Mouse (Mus musculus): ENCODE measurements around the gene Gm15517.
"Not testable (repeated sequence)": the region's sequence is repeated elsewhere in the genome, so short reads cannot be mapped to it uniquely, and the experiment has no call there.

Gm15517 gene

DNA sequence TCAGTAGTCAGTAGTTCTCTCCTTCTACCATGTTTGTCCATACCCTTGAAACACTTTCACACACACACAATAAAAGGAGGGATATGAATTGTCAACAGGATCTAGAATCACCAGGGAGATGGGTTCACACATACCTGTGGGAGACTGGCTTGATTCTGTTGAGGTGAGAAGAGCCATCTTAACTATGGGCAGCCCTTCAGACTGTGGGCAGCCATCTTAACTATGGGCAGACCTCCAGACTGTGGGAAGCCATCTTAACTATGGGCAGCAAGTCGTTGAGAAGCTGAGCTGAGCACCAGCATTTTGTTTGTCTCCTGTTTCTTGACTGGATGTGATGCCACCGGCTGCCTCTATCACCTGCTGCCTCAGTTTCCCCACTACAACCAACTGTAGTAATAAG is 10.1 kb downstream of the Gm15517 start:
- no peak for DNase-seq

GRCm38 (mm10) chr7:44272546-44272945 is 11.3 kb downstream of the Gm15517 start:
- DNase-seq = no peak

GRCm38 (mm10) chr7:44273446-44273845 is 12.2 kb downstream of the Gm15517 start:
- DNase-seq = no peak

DNA sequence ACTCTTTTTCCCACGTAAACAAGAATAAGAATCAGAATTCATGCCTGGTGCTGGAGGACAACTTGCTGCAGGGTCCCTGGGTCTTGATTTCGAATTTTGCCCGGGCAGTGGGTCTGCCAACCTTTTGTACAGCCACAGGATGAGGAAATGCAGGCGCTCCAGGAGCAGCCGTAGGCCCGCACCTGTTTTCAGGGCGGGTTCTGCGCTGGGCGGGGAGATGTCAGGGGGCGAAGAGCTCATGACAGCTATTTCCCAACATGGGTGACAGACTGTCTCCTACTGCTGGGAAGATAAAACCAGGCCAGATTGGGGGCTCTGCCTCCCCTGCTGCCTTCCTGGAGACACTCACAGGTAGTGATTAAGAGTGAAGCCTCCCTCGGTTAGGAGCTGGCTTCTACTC is 12.8 kb downstream of the Gm15517 start:
- DNase-seq = no peak

DNA sequence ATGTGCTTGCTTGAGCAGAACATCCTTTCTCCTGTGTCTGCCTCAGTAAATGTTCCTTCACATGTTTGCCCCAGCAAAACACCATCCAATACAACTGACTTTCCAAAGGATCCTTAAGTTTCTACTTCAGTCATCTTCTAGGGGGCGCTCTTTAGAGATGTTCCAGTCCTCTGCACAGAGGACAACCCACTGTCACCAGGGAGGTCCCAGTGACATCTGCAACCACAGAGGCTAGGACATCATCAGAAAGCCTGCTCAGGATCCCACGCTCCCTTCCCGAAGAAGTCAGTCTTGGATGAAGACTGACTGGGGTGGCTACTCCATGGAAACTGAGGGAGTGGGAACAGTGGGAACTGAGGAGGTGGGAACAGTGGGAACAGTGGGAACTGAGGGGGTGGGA is 14.3 kb downstream of the Gm15517 start:
- no peak for DNase-seq

DNA sequence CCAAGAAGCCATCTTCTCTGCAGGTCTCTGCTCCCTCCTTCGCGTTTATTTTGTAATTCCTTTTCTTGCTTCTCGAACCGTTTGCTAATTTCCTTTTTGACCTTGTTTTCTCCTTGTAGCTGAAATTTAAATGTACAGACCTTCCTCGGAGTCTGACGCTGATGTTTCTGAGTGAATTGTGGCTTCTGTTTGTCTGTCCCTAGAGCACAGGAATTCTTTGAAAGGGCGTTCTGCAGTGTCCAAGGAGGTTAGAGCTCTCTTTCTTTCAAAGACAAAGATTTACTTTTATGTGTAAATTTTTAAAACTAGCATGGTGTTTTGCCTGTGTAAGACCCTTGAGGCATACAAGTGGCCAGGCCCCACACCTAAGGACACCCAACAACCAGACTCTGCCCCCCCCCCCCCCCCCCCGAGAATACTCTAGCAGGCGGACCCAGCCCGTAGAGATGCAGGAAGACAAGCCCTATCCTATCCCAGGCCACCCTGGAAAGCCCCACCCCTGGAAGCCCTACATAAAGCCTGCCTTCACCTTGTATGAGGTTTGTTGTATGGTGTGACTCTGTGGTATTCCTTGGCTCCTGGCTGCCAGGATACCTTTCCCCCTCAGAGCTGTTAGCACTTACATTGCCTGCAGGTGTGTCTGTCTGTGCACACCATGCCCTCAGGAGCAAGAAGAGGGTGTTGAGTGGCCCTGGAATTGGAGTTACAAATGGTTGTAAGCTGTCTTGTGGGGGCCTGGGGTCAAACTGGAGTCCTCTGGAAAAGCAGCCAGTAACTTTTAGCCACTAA is 15.4 kb downstream of the Gm15517 start:
- DNase-seq = no peak

- DNase-seq = peak; percentile 73
These were observed 16.0 kb downstream of the Gm15517 start for GRCm38 (mm10) chr7:44277250-44277622.

GRCm38 (mm10) chr7:44280959-44281358 is 19.7 kb downstream of the Gm15517 start:
- no peak for DNase-seq

- no peak for DNase-seq
These were observed 20.3 kb downstream of the Gm15517 start for GRCm38 (mm10) chr7:44281586-44281985.

DNA sequence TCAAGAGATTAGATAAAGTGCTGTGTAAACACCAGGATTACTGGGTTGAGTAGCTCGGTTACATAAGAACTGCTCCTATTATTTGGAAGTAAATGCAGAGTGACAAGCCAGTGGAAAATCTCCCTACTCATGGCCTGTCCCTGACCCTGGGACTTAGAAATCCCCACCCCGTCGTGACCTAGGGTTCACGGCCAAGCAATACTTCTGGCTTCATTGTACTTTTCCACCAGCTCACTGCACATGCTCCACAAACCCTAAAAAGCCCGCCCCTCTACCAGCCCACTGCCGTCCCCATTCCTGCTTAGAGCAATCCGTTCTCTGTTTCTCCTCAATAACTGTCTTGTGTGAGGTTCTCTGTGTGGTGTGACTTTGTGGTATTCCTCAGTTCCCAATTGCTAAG is 26.5 kb downstream of the Gm15517 start:
- no peak for DNase-seq

DNA sequence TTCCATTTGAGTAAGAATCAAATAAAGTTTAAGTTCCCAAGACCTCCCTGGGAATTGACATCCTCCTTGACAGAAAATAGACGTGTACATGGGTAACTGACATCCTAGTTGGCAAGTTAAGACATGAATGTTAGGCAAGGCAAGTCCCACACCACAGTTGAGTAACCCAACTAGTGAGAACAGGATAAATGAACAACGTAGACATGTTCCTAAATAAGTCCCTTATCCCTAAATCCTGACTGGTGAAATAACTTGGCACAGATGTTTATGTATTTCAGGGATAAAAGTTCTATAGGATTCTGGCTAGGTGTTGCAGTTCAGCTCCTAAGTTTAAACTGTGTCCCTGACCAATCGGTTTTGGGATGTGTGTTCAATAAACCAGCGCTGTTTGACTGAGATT is 29.7 kb downstream of the Gm15517 start:
- DNase-seq = no peak

DNA sequence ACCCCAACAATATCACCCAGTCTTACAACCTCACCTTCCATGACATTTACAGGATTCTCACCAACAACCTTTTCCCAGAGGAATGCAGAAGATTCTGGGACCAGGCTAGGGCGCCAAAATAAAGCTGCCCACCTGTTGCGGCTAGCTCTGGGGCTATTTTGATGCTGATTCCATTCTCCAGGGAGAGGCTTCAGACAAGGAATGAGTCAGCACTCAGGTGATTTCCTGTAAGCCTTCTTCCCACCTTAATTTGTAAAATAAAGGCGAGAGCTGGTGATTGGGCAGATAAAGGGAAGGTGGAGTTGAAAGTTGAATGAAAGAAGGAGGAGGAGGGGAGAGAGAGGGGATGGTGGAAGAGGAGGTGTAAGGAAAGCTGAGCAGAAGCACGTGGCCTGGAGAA is 30.2 kb downstream of the Gm15517 start:
- no peak for DNase-seq

DNA sequence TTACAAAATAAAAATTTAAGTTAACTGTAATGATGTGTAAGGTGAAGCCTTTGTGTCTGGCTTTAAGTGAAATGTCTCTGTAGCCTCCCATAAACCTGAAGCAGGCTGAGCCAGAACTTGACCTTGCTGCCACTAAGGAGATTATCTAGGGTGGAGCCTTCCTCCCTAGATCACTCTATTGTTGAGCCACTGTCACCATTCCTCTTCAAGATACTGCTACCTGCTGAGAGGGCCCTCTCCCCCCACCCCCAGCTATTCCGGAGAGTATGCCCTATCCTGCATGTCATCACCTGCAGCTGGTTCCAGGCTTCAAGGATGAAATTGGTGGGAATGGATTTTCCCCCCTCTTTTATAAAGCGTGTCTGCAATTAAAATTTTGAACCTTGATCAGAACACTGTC is 36.3 kb downstream of the Gm15517 start:
- DNase-seq = not testable (repeated sequence)

DNA sequence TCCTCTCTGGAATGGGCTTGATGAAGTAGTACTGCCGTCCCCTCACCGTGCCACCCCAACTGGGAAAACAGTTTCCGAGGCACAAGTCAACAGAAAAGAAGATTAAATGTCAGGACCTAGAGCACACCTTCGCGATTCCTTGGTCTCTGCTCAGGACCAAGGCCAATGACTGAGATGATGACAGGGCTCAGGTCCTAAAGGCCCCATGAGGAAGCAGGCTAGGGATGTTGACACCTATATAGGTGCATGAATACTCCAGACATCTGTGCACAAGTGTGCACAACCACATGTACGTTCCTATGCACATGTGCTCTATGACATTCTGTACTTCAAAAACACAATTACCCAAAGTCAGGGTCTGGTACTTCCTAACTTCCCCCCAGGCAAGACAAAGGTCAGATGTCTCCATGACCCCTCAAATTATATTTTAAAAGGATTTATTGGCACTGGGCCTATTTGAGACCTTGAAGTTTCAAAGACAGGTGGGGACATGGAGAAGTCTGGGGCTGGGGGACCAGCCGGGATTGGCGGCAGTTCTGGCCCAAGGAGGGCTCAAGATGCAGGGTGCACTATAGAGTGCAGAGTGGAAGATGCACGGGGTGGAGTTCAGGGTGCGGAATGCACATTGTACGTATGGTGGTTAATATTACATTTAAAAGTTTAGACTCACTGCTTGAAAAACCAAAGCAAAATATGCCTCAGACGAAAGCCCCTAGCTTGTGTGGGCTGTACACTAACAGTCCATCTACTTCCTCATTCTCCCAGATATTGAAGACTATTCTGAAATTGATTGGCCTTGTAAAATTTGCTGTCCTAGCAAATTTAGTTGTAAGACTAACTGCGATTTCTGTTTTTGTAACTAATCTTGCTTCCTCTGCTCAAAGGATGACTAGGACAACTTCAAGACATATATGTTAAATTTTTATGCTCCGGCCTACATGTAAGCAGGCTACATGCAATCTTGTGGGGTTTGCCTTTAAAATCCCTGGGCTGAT is 42.4 kb downstream of the Gm15517 start:
- peak; percentile 36 for DNase-seq

DNA sequence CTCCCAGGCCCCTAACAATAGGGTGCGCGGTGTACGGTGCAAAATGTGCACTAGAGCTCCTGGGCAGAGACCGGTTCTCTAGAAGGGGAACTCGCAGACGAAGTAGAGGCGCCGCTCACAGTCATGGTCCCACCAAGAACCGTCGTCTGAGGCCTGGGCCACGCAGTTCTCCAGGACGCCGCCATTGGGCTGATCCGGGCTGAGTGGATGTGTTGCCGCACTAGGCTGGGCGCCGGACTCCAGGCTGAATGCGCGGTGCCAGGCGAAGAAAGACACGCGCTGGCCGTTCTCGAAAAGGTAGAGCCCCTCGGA is 43.2 kb downstream of the Gm15517 start:
- DNase-seq = no peak

DNA sequence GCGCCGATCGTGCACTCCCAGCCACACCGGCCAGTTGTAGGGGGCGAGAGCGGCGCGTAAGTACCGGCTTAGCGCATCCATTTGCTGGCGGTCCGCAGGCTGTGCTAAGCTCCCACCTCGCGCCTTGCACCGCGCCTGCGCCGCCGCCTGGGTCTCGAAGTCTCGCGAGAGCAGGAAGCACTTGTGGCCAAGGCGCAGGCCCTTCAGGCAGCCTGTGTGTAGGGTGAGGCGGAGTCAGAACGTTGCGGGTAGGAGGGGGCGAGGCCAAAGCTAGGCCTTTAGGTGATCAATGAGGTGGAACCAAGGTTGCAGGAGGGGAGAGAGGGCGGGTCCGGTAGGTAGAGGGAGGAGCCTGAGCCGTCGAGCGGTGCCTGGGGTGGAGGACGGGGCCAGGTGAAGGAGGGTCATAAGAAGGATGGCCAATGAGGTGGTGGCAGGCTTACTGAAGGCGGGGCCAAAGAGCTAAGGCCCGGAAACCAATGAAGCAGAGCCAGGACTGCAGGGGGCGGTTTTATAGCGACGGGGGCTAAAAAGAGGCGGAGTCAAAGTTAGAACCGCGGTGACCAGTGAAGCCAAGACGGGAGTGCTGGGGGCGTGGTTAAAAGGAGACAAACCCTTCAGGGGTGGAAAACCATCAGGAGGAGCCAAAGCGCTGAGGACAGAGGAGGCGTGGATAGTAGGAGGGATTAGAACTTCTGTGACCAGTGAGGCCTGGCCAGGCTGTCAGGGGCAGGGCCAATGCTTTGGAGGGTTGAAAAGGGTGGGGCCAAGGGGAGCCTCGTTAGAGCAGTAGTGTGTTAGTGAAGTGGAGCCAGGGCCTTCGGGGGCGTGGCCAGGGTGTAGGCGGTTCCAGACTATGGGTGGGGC is 43.8 kb downstream of the Gm15517 start:
- peak; percentile 97 for DNase-seq

DNA sequence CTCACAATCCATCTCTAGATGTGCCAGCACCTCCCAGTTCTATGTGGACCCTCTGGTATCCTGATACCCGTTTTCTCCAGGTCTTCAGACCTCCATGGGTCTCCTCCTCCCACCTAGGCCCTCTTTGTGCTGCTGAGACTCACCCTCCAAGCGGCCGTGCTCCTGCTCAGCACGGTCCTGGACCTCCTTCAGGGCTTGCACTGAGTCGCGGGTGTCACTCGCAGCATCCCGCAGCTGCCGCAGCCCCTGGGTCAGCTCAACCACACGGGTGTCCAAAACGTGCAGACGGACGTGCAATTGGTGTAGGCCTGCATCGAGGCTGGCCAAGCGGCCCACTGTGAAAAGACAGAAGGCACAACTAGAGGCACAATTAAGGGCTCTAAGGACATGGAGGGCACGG is 44.4 kb downstream of the Gm15517 start:
- DNase-seq = no peak

DNA sequence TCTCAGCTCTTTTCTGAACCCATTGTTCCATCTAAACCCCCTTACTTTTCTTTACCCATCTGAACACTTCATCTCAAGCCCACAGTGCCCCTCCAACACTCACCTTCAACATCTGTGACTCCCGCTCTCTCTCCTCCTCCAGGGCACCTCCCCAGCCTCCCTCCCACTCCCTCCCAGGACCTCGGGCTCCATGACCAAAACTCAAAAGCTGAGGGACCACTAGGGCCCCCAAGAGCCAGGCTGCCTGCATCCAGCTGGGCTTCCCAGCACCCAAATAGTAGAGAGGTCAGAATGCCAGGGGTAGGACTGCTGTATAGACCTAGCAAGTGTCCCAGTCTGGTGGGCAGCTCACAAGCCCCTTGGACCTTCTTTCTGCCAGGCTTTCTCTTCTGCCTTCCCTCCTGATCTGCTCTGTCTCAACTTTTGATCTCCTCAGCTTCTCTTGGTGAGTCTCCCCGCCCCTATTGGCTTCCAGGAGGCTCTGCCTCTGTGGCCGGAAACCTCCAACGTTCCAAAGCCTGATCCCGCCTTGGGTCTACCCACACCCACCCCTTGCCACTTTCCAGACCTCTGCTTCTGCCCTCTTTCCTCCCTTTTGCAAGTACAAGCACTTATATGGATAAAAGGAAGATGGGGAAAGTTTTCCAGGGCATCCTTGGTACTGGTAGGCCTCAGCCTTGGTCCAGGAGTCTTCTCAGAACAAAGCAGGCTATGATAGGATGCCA is 45.4 kb downstream of the Gm15517 start, which contains the start of gene Clec11a:
Gene Clec11a (minus strand): TSS at position 387 of the 725 bp plus-strand sequence.
- peak; percentile 31 for DNase-seq

DNA sequence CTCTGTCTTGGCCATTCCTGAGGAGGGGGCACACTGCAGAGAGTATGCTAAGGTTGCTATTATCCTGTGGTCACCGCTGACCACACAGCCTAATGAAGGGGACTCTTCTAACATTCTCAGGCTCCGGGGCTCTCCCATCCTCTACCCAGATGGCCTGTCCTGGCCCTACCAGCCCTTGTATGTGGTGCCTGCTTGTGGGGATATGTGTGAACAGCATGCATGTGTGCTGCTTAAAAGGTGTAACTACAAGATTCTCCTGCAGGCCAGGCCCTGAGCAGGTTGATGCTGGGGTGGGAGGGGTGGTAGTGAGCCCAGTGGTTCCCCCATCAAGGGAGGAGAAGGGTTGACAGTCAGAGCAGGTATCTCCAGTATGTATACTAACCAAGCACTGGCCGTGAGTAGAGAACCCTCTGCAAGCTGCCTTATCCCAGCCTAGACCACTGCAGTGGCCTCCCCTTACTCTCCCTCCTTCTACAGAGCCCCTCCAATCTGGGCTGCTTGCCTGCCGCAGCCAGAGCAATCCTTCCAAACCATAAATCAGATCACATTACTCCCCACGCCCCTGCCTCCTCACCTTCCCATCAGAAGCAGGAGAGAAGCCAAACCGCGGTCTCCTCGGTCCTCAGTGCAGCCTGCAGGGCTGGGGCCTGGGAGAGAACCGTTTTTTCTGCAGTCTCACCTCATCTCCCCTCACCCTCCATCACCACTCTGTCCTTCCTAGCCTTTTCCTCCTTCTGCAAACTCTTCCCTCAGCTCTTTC is 46.2 kb downstream of the Gm15517 start:
- peak; percentile 15 for DNase-seq

DNA sequence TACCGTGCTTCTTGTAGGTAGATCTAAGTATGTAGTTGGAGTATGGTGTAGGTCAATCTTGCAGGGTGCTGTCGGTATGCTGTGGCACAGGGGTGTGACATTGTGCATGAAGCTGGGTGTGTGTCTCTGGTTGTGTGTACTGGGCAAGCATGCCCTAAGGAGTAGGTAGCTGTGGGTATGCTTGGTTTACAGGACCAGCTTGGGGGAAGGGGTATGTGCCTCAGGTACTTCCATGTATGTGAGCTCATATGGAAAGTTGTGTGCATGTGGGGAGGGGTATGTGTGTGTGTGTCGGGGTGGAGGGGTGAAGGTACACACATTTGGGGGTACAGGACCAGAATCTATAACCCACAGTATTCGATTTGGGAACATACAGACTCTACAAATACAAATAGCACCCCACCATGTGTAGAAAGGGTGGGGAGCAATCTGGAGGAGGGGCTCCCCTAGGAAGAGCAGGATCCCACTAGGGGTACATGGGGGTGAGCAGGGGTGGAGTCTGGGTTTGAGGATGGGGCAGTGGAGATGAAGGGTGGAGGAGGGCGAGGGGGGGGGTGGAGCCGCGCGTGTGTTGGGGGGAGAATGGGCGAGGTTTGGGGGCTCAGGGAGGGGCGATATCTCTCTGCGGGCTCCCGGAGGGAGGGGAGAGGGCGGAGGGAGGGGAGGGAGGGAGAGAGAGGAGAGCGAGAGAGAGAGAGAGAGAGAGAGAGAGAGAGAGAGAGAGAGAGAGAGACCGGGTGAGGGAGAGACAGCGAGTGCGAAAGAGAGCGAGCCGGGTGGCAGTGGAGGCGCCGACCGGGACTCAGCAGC is 48.4 kb downstream of the Gm15517 start, which contains the start of gene Shank1:
Gene Shank1 (plus strand): TSS at position 779 of the 810 bp plus-strand sequence.
- no peak for DNase-seq
